Mouse (Mus musculus) intestine, embryonic 14.5 days (tissue): Measurements from ENCODE around the gene 4930404N11Rik. TPM values are rescaled to one million over a fixed set of nuclear protein-coding genes. Genes with fewer than 3 reads are reported as not detected.
A peak's percentile ranks its signal among the peaks of the same experiment; 100 is the strongest.

ENCODE experiments used
- ATAC-seq: fragments of 200-750 bp; cut with Nextera tagmentation; replicated peaks from 2 replicates; pipeline ENCODE4 v1.8.0; 2017; ENCODE audit warnings: low read depth, moderate number of reproducible peaks, moderate TSS enrichment, moderate library complexity; ENCODE audit not compliant: low FRiP score, low TSS enrichment
- DNase-seq: peaks from one replicate; pipeline ENCODE4 v3.0.0-alpha.2; 2018; ENCODE audit warnings: low spot score
- H3K27ac ChIP-seq: fragments of 300-500 bp; sonication (generic); 2 replicates; pipeline ENCODE4 v1.5.1; 2014; ENCODE audit warnings: low read depth, mild to moderate bottlenecking, control low read depth
- H3K27me3 ChIP-seq: fragments of 300-500 bp; sonication (generic); replicated peaks from 2 replicates; pipeline ENCODE4 v1.6.1; 2014; ENCODE audit warnings: low read length, control low read depth; ENCODE audit not compliant: control insufficient read depth, insufficient read depth
- H3K36me3 ChIP-seq: fragments of 300-500 bp; sonication (generic); 2 replicates; pipeline ENCODE4 v1.6.1; 2014; ENCODE audit warnings: low read length, control low read depth; ENCODE audit not compliant: control insufficient read depth, insufficient read depth
- H3K4me1 ChIP-seq: fragments of 300-500 bp; sonication (generic); replicated peaks from 2 replicates; pipeline ENCODE4 v1.6.1; 2014; ENCODE audit warnings: low read length, control low read depth, mixed read lengths; ENCODE audit not compliant: control insufficient read depth, insufficient read depth
- H3K4me2 ChIP-seq: fragments of 300-500 bp; sonication (generic); 2 replicates; pipeline ENCODE4 v1.6.1; 2014; ENCODE audit warnings: low read length
- H3K4me3 ChIP-seq: fragments of 300-500 bp; sonication (generic); 2 replicates; pipeline ENCODE4 v1.5.1; 2014; ENCODE audit warnings: low read depth, low read length, control low read depth, mixed read lengths
- H3K9ac ChIP-seq: fragments of 300-500 bp; sonication (generic); 2 replicates; pipeline ENCODE4 v1.6.1; 2014; ENCODE audit warnings: mild to moderate bottlenecking, low read length
- H3K9me3 ChIP-seq: fragments of 300-500 bp; sonication (generic); 2 replicates; pipeline ENCODE4 v1.6.1; 2016; ENCODE audit warnings: low read length, control low read depth; ENCODE audit not compliant: control insufficient read depth
- WGBS: fragments of 180-500 bp; shearing (Covaris S2); extraction: QIAGEN DNeasy Blood & Tissue Kit; methylation state at CpG from one replicate; pipeline ENCODE4 v1.1.7; 2014; 5-methylcytosine and 5-hydroxymethylcytosine counted together
- polyA plus RNA-seq: library from polyadenylated mRNA; unstranded; fragments of >200 nt; fragmentation: Nextera tagmentation; extraction: Ambion mirVana; gene quantifications from 2 replicates; pipeline ENCODE4 v1.2.1, GENCODE M21; 2014

4930404N11Rik gene
- polyA plus RNA-seq, 1 experiment from 2014 or later, result 0.58 TPM

DNA sequence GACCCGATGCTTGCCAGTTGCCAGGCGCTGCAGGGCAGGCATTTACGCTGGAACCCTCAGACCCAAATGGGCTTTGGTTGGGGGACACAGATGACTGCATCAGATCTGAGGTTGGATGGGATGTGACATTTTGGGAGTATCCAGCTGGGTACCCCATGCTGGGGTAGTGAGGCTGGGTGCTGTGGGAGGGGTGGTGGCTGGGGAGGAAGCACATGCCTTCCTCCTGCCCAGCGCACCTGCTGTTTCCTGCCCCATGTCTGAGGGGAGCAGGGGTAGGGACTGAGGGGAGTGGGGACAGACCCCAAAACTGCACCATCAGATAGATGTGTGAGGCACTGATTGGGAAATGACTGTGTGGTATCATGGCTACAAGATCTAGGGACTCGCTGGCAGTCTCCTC lies 31.1 kb upstream of the 4930404N11Rik start:
- Histone ChIP-seq H3K9me3 (no peaks in the 10 kb centered on the region), H3K4me1 (peaks cover 16% of the 10 kb centered on the region), H3K27ac (no peak overlapping the region), H3K9ac (no peak overlapping the region), H3K4me3 (no peak overlapping the region), H3K4me2 (no peak overlapping the region), H3K36me3 (peaks cover 28% of the 10 kb centered on the region), H3K27me3 (no peaks in the 10 kb centered on the region)
- WGBS, result 83% methylated on average over 5 of the region's 5 CpGs
- DNase-seq (no peak), ATAC-seq (no peak)

DNA sequence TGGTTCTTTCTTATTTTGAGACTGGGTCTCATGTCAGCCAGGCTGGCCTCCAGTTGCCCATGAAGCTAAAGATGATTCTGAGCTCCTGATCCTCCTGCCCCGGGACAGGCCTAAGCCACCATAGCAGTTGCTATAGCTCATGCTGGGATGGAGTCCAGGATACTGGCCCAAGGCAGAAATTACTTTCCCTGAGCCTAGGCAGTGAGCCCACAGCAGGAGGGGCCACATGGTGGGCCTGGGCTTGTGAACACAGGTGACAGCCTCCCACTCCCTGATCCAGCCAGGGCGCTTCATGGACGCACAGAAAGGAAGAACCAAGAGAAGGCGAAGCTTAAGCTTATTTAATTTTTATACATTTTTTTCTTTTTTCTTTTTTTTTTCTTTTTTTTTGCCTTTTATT lies 30.2 kb upstream of the 4930404N11Rik start:
- no peak overlapping the region for H3K27ac ChIP-seq
- H3K4me2 ChIP-seq, result no peak overlapping the region
- ATAC-seq, result no peak
- no peak for DNase-seq
- H3K4me3 ChIP-seq, result no peak overlapping the region
- peaks cover 16% of the 10 kb centered on the region for H3K4me1 ChIP-seq
- H3K36me3 ChIP-seq, result peaks cover 27% of the 10 kb centered on the region
- no peaks in the 10 kb centered on the region for H3K27me3 ChIP-seq
- no peaks in the 10 kb centered on the region for H3K9me3 ChIP-seq
- H3K9ac ChIP-seq, result no peak overlapping the region
- WGBS, result 89% methylated on average over 4 of the region's 4 CpGs

DNA sequence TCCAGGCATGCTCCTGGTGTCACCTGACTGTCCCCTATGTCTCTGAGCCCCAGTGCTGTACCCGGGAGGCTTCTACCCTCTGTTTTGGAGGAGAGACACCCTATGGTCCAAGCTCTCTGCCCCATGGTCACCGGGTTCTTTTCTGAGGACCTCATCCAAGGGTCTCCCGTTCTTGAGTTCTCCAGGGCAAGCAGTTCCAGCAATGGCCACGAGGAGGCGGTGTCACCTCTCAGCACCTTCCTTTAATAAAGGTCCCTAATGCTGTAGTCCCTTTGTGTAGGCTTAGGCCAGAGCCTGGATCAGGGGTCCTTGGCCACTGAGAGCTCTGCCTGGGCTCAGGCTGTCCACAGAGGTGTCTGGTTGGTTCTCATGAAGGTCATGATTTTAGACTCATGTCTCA lies 29.5 kb upstream of the 4930404N11Rik start:
- no peak overlapping the region for H3K9ac ChIP-seq
- H3K36me3 ChIP-seq, result peaks cover 20% of the 10 kb centered on the region
- no peaks in the 10 kb centered on the region for H3K9me3 ChIP-seq
- WGBS, result 15% methylated on average over 5 of the region's 5 CpGs
- DNase-seq, result peak; percentile 92
- no peak for ATAC-seq
- no peak overlapping the region for H3K27ac ChIP-seq
- H3K4me2 ChIP-seq, result no peak overlapping the region
- H3K27me3 ChIP-seq, result no peaks in the 10 kb centered on the region
- no peak overlapping the region for H3K4me3 ChIP-seq
- peaks cover 16% of the 10 kb centered on the region for H3K4me1 ChIP-seq

DNA sequence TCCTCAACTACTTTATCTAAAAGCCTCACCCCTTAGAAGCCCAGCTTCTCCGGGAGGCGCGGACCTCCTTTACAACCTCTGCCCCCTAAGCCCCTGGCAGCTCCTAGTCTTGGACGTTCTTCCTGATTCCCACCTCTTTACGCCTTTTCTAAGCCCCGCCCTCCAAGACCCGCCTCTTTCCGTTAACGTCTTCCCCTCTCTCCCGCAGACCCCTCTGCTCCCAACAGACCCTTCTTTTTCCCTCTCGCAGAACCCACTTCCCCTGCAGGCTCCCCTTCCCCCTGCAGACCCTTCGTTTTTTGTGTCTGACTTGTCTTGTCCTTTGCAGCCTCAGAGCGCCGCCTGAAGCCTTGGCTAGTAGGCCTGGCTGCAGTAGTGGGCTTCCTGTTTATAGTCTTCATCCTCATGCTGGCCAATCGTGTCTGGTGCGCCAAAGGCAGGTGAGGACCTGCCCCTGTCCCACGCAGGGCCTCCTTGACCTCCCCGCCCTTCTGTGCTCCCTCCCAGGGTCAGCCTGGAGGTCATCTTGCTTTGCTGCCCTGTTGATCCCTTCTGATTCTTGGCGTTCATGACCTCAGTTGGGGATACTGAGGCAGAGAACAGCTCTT lies 27.9 kb upstream of the 4930404N11Rik start:
- peak overlapping the region; percentile 61 for H3K4me2 ChIP-seq
- DNase-seq (peak; percentile 77), ATAC-seq (peak; percentile 13; the same call in 1 of the 2 replicates)
- WGBS, result 5% methylated on average over 19 of the region's 19 CpGs
- H3K27ac ChIP-seq, result peak overlapping the region; percentile 69
- peak overlapping the region; percentile 34 for H3K4me3 ChIP-seq
- peaks cover 20% of the 10 kb centered on the region for H3K4me1 ChIP-seq
- no peaks in the 10 kb centered on the region for H3K9me3 ChIP-seq
- H3K9ac ChIP-seq, result peak overlapping the region; percentile 40
- H3K27me3 ChIP-seq, result no peaks in the 10 kb centered on the region
- peaks cover 13% of the 10 kb centered on the region for H3K36me3 ChIP-seq

DNA sequence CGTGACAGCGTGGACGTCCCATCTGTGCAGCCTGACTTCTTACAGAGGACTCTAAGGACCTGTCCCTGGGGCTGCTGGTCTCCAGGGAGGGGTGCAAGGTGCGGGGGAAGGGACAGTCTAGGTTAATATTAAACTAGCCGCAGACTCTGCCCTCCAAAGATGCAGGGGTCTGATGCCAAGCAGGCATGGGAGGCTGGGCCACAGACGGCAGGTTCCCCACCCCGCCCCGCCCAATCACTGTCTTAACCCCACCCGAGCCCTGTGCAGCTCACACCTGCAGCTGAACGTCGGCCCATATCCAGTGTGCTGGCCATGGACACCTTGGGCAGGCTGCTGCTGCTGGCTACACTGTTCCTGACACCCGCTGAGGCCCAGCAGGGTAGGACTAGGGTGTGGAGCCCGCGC lies 27.2 kb upstream of the 4930404N11Rik start, which contains the start of gene Smim24:
Smim24 (plus strand) TSS at position 271 of the 405 bp plus-strand sequence.
- Histone ChIP-seq H3K4me2 (peak within 1 kb of the TSS; percentile 61), H3K9me3 (no peaks in the 10 kb centered on the region), H3K27ac (peak within 1 kb of the TSS; percentile 69), H3K36me3 (peaks cover 21% of the 10 kb centered on the region), H3K27me3 (no peaks in the 10 kb centered on the region), H3K4me3 (peak within 1 kb of the TSS; percentile 34), H3K4me1 (peaks cover 20% of the 10 kb centered on the region), H3K9ac (peak within 1 kb of the TSS; percentile 40)
- 56% methylated on average over 14 of the region's 14 CpGs for WGBS
- DNase-seq (no peak), ATAC-seq (peak; percentile 59)

DNA sequence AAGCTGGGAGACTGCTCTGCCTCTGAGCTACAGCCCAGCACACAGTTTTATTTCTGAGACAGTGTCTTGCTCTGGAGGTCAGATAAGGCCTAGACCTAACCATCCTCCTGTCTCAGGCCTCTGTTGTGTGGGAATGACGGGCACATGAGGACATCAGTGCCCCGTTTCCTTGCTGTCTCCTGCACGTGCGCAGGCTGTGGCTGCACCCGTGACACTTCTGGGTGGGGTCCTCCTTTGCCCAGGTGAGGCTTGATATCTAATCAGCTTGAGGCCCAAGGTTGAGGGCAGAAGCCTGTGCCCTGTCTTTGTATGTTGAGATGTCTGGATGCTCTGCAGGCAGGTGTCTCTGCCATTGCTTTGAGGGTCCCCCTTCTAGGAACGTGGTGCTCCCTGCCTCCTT lies 26.7 kb upstream of the 4930404N11Rik start:
- Histone ChIP-seq H3K9ac (no peak overlapping the region), H3K4me1 (peaks cover 20% of the 10 kb centered on the region), H3K27ac (peak overlapping the region; percentile 69; the same call in 1 of the 2 replicates), H3K36me3 (peaks cover 26% of the 10 kb centered on the region), H3K4me3 (no peak overlapping the region), H3K9me3 (no peaks in the 10 kb centered on the region), H3K4me2 (no peak overlapping the region), H3K27me3 (no peaks in the 10 kb centered on the region)
- DNase-seq, result no peak
- 81% methylated on average over 6 of the region's 6 CpGs for WGBS
- peak; percentile 35 for ATAC-seq

DNA sequence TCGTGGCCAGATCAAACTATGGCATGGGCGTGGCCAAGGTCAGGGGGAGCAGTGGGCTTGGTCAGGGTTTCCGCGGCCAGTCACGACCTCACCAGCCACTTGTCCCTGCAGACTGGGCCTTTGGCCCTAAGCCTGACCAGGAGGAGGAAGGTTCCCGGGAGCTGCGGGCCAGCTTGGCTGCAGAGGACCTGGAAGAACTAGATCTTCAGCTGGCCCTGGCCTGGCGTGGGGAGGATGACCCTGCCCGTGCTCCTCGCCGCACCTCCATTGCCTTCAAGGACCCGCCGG lies 25.0 kb upstream of the 4930404N11Rik start:
- no peak overlapping the region for H3K4me3 ChIP-seq
- no peak overlapping the region for H3K9ac ChIP-seq
- WGBS, result 85% methylated on average over 13 of the region's 13 CpGs
- no peak overlapping the region for H3K27ac ChIP-seq
- H3K9me3 ChIP-seq, result no peaks in the 10 kb centered on the region
- no peak overlapping the region for H3K4me2 ChIP-seq
- ATAC-seq, result no peak
- peaks cover 32% of the 10 kb centered on the region for H3K36me3 ChIP-seq
- H3K27me3 ChIP-seq, result no peaks in the 10 kb centered on the region
- no peak for DNase-seq
- peaks cover 23% of the 10 kb centered on the region for H3K4me1 ChIP-seq

DNA sequence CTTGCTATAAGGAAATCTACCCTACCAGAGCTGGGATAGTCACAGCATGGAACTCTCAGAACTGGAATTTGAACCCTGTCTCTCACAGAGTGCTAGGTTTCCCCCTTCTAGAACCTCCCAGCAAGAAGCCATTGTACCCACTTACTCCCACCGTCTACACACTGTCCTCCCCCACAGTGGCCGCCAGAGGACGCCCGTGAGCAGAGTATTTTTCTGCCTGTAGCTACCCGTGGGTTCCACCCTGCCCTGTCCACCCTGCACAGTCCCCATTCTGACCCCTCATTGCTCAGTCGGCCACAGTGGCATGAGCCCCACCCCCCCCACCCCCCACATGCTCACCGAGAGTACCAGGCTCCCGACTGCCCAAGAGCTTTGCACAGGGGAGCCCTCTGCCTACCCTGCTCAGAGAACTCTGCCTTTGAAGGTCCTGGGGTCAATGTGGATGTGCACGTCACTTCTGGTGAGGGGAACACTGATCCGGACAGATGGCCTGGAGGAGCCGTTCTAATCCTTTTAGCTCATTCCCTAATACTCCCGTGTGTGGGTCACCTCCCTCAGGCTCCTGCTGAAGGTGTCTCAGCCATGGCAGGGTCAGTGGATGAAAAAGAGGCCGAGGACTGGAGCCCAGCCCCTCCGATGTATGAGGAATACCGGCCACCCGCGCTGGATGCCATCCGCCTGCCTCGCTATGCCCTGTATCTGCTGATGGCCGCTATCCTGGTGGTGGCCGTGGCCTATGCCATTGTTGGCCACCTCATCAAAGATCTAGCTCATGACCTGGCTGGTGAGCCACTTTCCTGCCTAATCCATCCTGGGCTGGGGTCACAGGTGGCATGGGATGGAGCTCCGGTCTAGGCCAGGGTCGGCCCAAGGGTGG lies 24.4 kb upstream of the 4930404N11Rik start:
- 61% methylated on average over 23 of the region's 23 CpGs for WGBS
- no peaks in the 10 kb centered on the region for H3K27me3 ChIP-seq
- ATAC-seq, result no peak
- peaks cover 32% of the 10 kb centered on the region for H3K36me3 ChIP-seq
- peak; percentile 91 for DNase-seq
- no peak overlapping the region for H3K4me2 ChIP-seq
- H3K9me3 ChIP-seq, result no peaks in the 10 kb centered on the region
- no peak overlapping the region for H3K9ac ChIP-seq
- H3K4me1 ChIP-seq, result peaks cover 29% of the 10 kb centered on the region
- no peak overlapping the region for H3K4me3 ChIP-seq
- no peak overlapping the region for H3K27ac ChIP-seq
